Comparison of ENCODE assay signal across 11 mouse cellular contexts in the genomic region with DNA sequence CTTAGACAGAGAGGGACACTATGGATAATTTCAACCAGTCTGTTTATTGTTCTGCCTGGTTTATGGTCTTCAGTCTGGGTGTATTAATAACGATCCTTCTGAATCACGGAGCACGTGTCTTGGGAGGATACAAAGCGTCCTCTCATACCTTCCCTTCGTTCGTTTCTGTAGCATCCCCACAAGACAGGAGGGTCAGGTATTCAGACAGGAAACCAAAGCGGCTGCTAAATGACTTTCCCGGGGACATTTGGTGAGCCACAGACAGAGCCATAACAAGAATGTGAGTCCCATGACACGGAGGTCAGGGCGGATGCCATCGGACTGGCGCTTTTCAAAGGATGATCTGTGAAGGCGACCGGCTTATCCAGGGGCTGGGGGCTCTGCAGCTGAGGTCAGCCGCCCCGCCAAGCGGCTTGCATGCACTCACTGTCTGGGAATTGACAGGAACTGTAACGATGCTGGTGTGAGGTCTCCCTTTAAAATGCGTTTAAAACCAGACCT.
DNase-seq lines count a peak whose midpoint lies in the region; ATAC-seq and TF ChIP-seq lines count a peak whose summit lies in the region.
"Had no signal": no experiment of that assay in that cellular context is flagged by ENCODE, and none has a peak within 500 bp of the region (broad histone marks: within the 10 kb centered on the region; RNA-seq: fewer than 3 reads in every experiment).

No protein-coding gene starts in this region.

- no peak for TF ChIP-seq CTCF in kidney, adult 2 months (conservative IDR thresholded peaks at IDR 0.05; ENCODE audit: insufficient read depth, insufficient read length, low read depth, low read length)
- TF ChIP-seq CTCF in small intestine, adult 2 months (IDR thresholded peaks at IDR 0.05; ENCODE audit: extremely low read depth, insufficient read length, insufficient replicate concordance, low read depth, low read length), result no peak

- no peaks in the 10 kb centered on the region for H3K36me3 ChIP-seq in kidney, adult 2 months (ENCODE audit: control insufficient read depth, insufficient read depth, low read length)
- H3K36me3 ChIP-seq in forebrain, embryonic 13.5 days (ENCODE audit: poor library complexity, severe bottlenecking), result no peaks in the 10 kb centered on the region
- H3K36me3 ChIP-seq in limb, embryonic 12.5 days, result no peaks in the 10 kb centered on the region
- H3K36me3 ChIP-seq in small intestine, adult 2 months (ENCODE audit: control insufficient read depth, insufficient read depth, low read length), result no peaks in the 10 kb centered on the region
- H3K36me3 ChIP-seq: G1E had no signal

- WGBS in kidney, adult 2 months, result 8% methylated on average over 19 of the region's 19 CpGs
- WGBS in forebrain, embryonic 13.5 days, result 15% methylated on average over 19 of the region's 19 CpGs
- 6% methylated on average over 19 of the region's 19 CpGs for WGBS in limb, embryonic 12.5 days
- WGBS in small intestine, adult 2 months, result 8% methylated on average over 19 of the region's 19 CpGs

- no peaks in the 10 kb centered on the region for H3K27me3 ChIP-seq in kidney, adult 2 months (replicated peaks; ENCODE audit: control insufficient read depth, insufficient read depth, low read length)
- peaks cover 36% of the 10 kb centered on the region for H3K27me3 ChIP-seq in forebrain, embryonic 13.5 days
- H3K27me3 ChIP-seq in limb, embryonic 12.5 days, result no peaks in the 10 kb centered on the region
- H3K27me3 ChIP-seq in small intestine, adult 2 months (ENCODE audit: control insufficient read depth, insufficient read depth, low read length), result no peaks in the 10 kb centered on the region

- no peak for ATAC-seq in forebrain, embryonic 13.5 days
- 0 out of 2 replicates have a peak, but pooled peaks have one; percentile 58 for ATAC-seq in limb, embryonic 12.5 days (ENCODE audit: insufficient number of reproducible peaks, insufficient read depth, low FRiP score, low TSS enrichment, low read depth)

- no peak for TF ChIP-seq POLR2A in kidney, adult 2 months (IDR thresholded peaks at IDR 0.05; ENCODE audit: low read depth, low read length)
- TF ChIP-seq POLR2A in small intestine, adult 2 months (IDR thresholded peaks at IDR 0.05; ENCODE audit: low read depth, low read length), result no peak

- H3K4me2 ChIP-seq in forebrain, embryonic 13.5 days, result peak overlapping the region; percentile 33
- peak overlapping the region; percentile 53 for H3K4me2 ChIP-seq in limb, embryonic 12.5 days

- H3K9ac ChIP-seq in forebrain, embryonic 13.5 days, result peak overlapping the region; percentile 14; the same call in 1 of the 2 replicates
- no peak overlapping the region for H3K9ac ChIP-seq in limb, embryonic 12.5 days (replicated peaks)

- no peaks in the 10 kb centered on the region for H3K9me3 ChIP-seq in forebrain, embryonic 13.5 days (replicated peaks)
- H3K9me3 ChIP-seq in limb, embryonic 12.5 days, result no peaks in the 10 kb centered on the region

- H3K4me3 ChIP-seq in kidney, adult 2 months (ENCODE audit: insufficient read depth, low read depth, low read length), result no peak overlapping the region
- 0 out of 2 replicates have a peak overlapping the region, but pooled peaks have one; percentile 1 for H3K4me3 ChIP-seq in forebrain, embryonic 13.5 days
- peak overlapping the region; percentile 17 for H3K4me3 ChIP-seq in limb, embryonic 12.5 days (replicated peaks)
- peak overlapping the region; percentile 33 for H3K4me3 ChIP-seq in small intestine, adult 2 months (ENCODE audit: low read depth, low read length)

- H3K4me1 ChIP-seq in kidney, adult 2 months (ENCODE audit: control insufficient read depth, insufficient read depth, low read length), result no peaks in the 10 kb centered on the region
- H3K4me1 ChIP-seq in forebrain, embryonic 13.5 days, result peaks cover 5% of the 10 kb centered on the region
- H3K4me1 ChIP-seq in limb, embryonic 12.5 days (replicated peaks), result peaks cover 23% of the 10 kb centered on the region
- peaks cover 3% of the 10 kb centered on the region; the same call in 1 of the 2 replicates for H3K4me1 ChIP-seq in small intestine, adult 2 months (ENCODE audit: control insufficient read depth, insufficient read depth, insufficient read length, low read length)

- no peak overlapping the region for H3K27ac ChIP-seq in kidney, adult 2 months (ENCODE audit: insufficient read depth, low read depth, low read length)
- no peak overlapping the region for H3K27ac ChIP-seq in forebrain, embryonic 13.5 days
- H3K27ac ChIP-seq in limb, embryonic 12.5 days, result peak overlapping the region; percentile 13; the same call in 1 of the 2 replicates
- H3K27ac ChIP-seq in small intestine, adult 2 months (ENCODE audit: insufficient read depth, low read depth, low read length), result no peak overlapping the region
- H3K27ac ChIP-seq: macrophage had no signal

- peak; percentile 7 for DNase-seq in kidney, adult 2 months
- no peak for DNase-seq in kidney, adult 8-10 months
- DNase-seq in right cerebral cortex, adult 2 months (ENCODE audit: low spot score in 2 of 2), result no peak
- no peak for DNase-seq in right cerebral cortex, postnatal 14 days
- no peak for DNase-seq in testis, postnatal 14 days (ENCODE audit: low spot score)
- DNase-seq: thymus, postnatal 14 days had no signal
